Mouse (Mus musculus) heart, adult 18-20 months (tissue): Measurements from ENCODE around the gene Mknk2. TPM values are rescaled to one million over a fixed set of nuclear protein-coding genes. Genes with fewer than 3 reads are reported as not detected.
"Not testable (repeated sequence)": the region's sequence is repeated elsewhere in the genome, so short reads cannot be mapped to it uniquely, and the experiment has no call there.

ENCODE experiments used
- DNase-seq, 2 experiments: peaks; one replicate each; pipeline ENCODE4 v3.0.0; 2021 to 2022; ENCODE audit warnings: mixed read lengths in 1 of 2
- total RNA-seq, 2 experiments: library from RNA; stranded (reverse); gene quantifications; 2 replicates each; pipeline ENCODE4 v1.2.3; 2021

Gene Mknk2
- total RNA-seq, 2 experiments from 2014 or later = 185 to 204 TPM

GRCm38 (mm10) chr10:80650392-80650791 lies 27.5 kb downstream of the Mknk2 start:
- no peak for DNase-seq

GRCm38 (mm10) chr10:80649910-80650309 lies 28.0 kb downstream of the Mknk2 start:
- DNase-seq = not testable (repeated sequence)

- no peak for DNase-seq
Measured at GRCm38 (mm10) chr10:80646936-80647335, 31.0 kb downstream of the Mknk2 start.

- DNase-seq = no peak
Measured at GRCm38 (mm10) chr10:80635345-80635744, 42.6 kb downstream of the Mknk2 start.

GRCm38 (mm10) chr10:80628925-80629324 lies 49.0 kb downstream of the Mknk2 start:
- no peak for DNase-seq

GRCm38 (mm10) chr10:80627685-80628084 lies 50.2 kb downstream of the Mknk2 start:
- DNase-seq = peak; percentile 48 to 75

GRCm38 (mm10) chr10:80625764-80626163 lies 52.1 kb downstream of the Mknk2 start:
- no peak for DNase-seq

GRCm38 (mm10) chr10:80623457-80624191 lies 54.3 kb downstream of the Mknk2 start:
- DNase-seq = peak; percentile 72 to 83

- DNase-seq = peak in 1 of 2 experiments; percentile 45
Measured at GRCm38 (mm10) chr10:80622661-80623456, 55.1 kb downstream of the Mknk2 start, which contains the start of gene Csnk1g2. Gene Csnk1g2, plus strand, starts transcription at chr10:80622838.

- DNase-seq = peak; percentile 99
Measured at GRCm38 (mm10) chr10:80621940-80622660, 55.8 kb downstream of the Mknk2 start.

- no peak for DNase-seq
Measured at GRCm38 (mm10) chr10:80621690-80621939, 56.3 kb downstream of the Mknk2 start.

GRCm38 (mm10) chr10:80620796-80621689 lies 56.9 kb downstream of the Mknk2 start:
- no peak for DNase-seq

- DNase-seq = no peak
Measured at GRCm38 (mm10) chr10:80620365-80620764, 57.5 kb downstream of the Mknk2 start.

- peak; percentile 27 to 51 for DNase-seq
Measured at GRCm38 (mm10) chr10:80619465-80620244, 58.3 kb downstream of the Mknk2 start.

- peak in 1 of 2 experiments; percentile 54 for DNase-seq
Measured at GRCm38 (mm10) chr10:80618181-80618580, 59.7 kb downstream of the Mknk2 start.

Other genes with a start within 250 kb of the Mknk2 start
- 10 to 100 TPM; 15.6 to 17.3 TPM for gene Tcf3, start 244.5 kb downstream of the Mknk2 start, total RNA-seq
- gene Onecut3, start 183.3 kb downstream of the Mknk2 start, total RNA-seq = under 1 TPM in 1 of 2 experiments, not detected in 1; 0.05 TPM
- not detected for gene Atp8b3, start 139.0 kb downstream of the Mknk2 start, total RNA-seq
- gene Rexo1, start 116.6 kb downstream of the Mknk2 start, total RNA-seq = 10 to 100 TPM; 11.2 to 11.6 TPM
- gene Klf16, start 100.8 kb downstream of the Mknk2 start, total RNA-seq = 1 to 10 TPM; 5.2 to 5.5 TPM
- gene Abhd17a, start 87.8 kb downstream of the Mknk2 start, total RNA-seq = 10 to 100 TPM; 40.6 to 44.8 TPM
- gene Scamp4, start 75.2 kb downstream of the Mknk2 start, total RNA-seq = 10 to 100 TPM; 20.1 to 22.2 TPM
- gene Adat3, start 75.2 kb downstream of the Mknk2 start, total RNA-seq = 1 to 10 TPM; 1.1 to 1.5 TPM
- gene Gm49322, start 72.1 kb downstream of the Mknk2 start, total RNA-seq = under 1 TPM; 0.15 to 0.46 TPM
- 100 to 1,000 TPM; 121 to 132 TPM for gene Csnk1g2, start 55.3 kb downstream of the Mknk2 start, total RNA-seq
- 10 to 100 TPM; 43.2 to 46.1 TPM for gene Btbd2, start 21.0 kb downstream of the Mknk2 start, total RNA-seq
- gene Mob3a, start 23.9 kb upstream of the Mknk2 start, total RNA-seq = 1 to 10 TPM; 7.5 to 8.0 TPM
- gene Izumo4, start 24.1 kb upstream of the Mknk2 start, total RNA-seq = 1 to 10 TPM; 2.5 to 2.6 TPM
- gene Ap3d1, start 64.2 kb upstream of the Mknk2 start, total RNA-seq = 10 to 100 TPM; 42.3 to 45.0 TPM
- gene Dot1l, start 77.1 kb upstream of the Mknk2 start, total RNA-seq = 10 to 100 TPM; 11.7 to 14.3 TPM
- 10 to 100 TPM; 28.6 to 28.7 TPM for gene Sf3a2, start 120.1 kb upstream of the Mknk2 start, total RNA-seq
- 10 to 100 TPM; 30.7 to 32.4 TPM for gene Plekhj1, start 120.5 kb upstream of the Mknk2 start, total RNA-seq
- under 1 TPM in 1 of 2 experiments, not detected in 1; 0.33 TPM for gene Amh, start 127.1 kb upstream of the Mknk2 start, total RNA-seq
- under 1 TPM; 0.41 to 0.69 TPM for gene Jsrp1, start 135.4 kb upstream of the Mknk2 start, total RNA-seq
- 100 to 1,000 TPM; 897 to 934 TPM for gene Oaz1, start 148.5 kb upstream of the Mknk2 start, total RNA-seq
- gene Lingo3, start 165.9 kb upstream of the Mknk2 start, total RNA-seq = 10 to 100 TPM; 13.5 to 16.6 TPM
- gene Lsm7, start 177.1 kb upstream of the Mknk2 start, total RNA-seq = 10 to 100 TPM; 23.5 to 27.8 TPM
- 10 to 100 TPM; 11.9 to 15.9 TPM for gene Sppl2b, start 177.2 kb upstream of the Mknk2 start, total RNA-seq
- gene Tmprss9, start 193.7 kb upstream of the Mknk2 start, total RNA-seq = not detected
- 100 to 1,000 TPM; 125 to 144 TPM for gene Timm13, start 222.9 kb upstream of the Mknk2 start, total RNA-seq
- 1 to 10 TPM; 4.7 to 5.8 TPM for gene Lmnb2, start 240.1 kb upstream of the Mknk2 start, total RNA-seq